10 mouse cellular contexts compared by ENCODE assay signal in the genomic region with DNA sequence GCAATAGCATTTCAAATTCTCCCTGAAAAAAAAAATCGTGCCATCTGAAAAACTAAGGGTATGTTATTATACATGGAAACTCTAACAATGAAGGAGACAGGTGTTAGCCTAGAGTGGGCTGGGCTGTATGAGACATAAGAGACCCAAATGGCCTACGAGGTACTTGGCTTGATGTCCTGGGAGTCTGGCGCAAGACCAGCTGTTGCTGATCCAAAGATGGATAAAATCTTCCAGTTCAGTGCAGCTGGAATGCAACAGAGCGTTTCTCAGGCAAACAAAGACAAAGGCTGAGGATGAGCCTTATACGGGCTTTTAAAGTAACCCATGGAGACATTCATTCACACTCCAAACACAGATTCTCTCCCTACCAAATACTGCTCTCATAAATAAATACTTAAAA. TPM values are rescaled to one million over a fixed set of nuclear protein-coding genes. Genes with fewer than 3 reads are reported as not detected.
DNase-seq lines count a peak whose midpoint lies in the region; ATAC-seq and TF ChIP-seq lines count a peak whose summit lies in the region.
"Had no signal": no experiment of that assay in that cellular context is flagged by ENCODE, and none has a peak within 500 bp of the region (broad histone marks: within the 10 kb centered on the region; RNA-seq: fewer than 3 reads in every experiment).

No protein-coding gene starts in this region.

- H3K9ac ChIP-seq in lung, embryonic 14.5 days = no peak overlapping the region

- no peak overlapping the region for H3K4me3 ChIP-seq in lung, embryonic 14.5 days (ENCODE audit: low read depth, low read length)
- no peak overlapping the region for H3K4me3 ChIP-seq in lung, adult 2 months (replicated peaks; ENCODE audit: extremely low read depth, low read depth, low read length)
- H3K4me3 ChIP-seq in olfactory bulb, adult 2 months (ENCODE audit: insufficient read depth, low read depth, low read length) = no peak overlapping the region

- peak; percentile 71 to 82 for DNase-seq in cerebellum, postnatal 14 days
- DNase-seq in lung, embryonic 14.5 days = peak; percentile 71
- DNase-seq in lung, adult 2 months = no peak
- peak; percentile 21 for DNase-seq in gastrocnemius, postnatal 25 days
- DNase-seq in thymus, postnatal 0 days (ENCODE audit: low spot score) = no peak
- DNase-seq in right cerebral cortex, postnatal 25 days = no peak

- no peak for TF ChIP-seq POLR2A in lung, adult 2 months (IDR thresholded peaks at IDR 0.05; ENCODE audit: borderline replicate concordance, extremely low read depth, low read depth, low read length)
- TF ChIP-seq POLR2A in olfactory bulb, adult 2 months (IDR thresholded peaks at IDR 0.05; ENCODE audit: insufficient read depth, low read depth, low read length) = no peak

- no peak for ATAC-seq in cerebellum, adult (ENCODE audit: insufficient number of reproducible peaks, low FRiP score, low TSS enrichment)
- ATAC-seq in lung, embryonic 14.5 days (ENCODE audit: insufficient read depth) = peak; percentile 38; the same call in 1 of the 2 replicates
- ATAC-seq: forebrain, embryonic 16.5 days had no signal

- H3K27ac ChIP-seq in lung, embryonic 14.5 days (ENCODE audit: low read depth) = no peak overlapping the region; the same call in 1 of the 2 replicates
- peak overlapping the region; percentile 44; the same call in 1 of the 2 replicates for H3K27ac ChIP-seq in olfactory bulb, adult 2 months (ENCODE audit: insufficient read depth, low read depth, low read length)

- H3K4me1 ChIP-seq in lung, embryonic 14.5 days (ENCODE audit: insufficient read depth) = no peaks in the 10 kb centered on the region
- no peaks in the 10 kb centered on the region for H3K4me1 ChIP-seq in lung, adult 2 months (ENCODE audit: control insufficient read depth, insufficient read depth, low read length)
- H3K4me1 ChIP-seq in olfactory bulb, adult 2 months (ENCODE audit: control insufficient read depth, insufficient read depth, low read length) = peaks cover 4% of the 10 kb centered on the region; the same call in 1 of the 2 replicates

- no peak for TF ChIP-seq CTCF in lung, embryonic 14.5 days (IDR thresholded peaks at IDR 0.05; ENCODE audit: low read depth)
- TF ChIP-seq CTCF in lung, adult 2 months (IDR thresholded peaks at IDR 0.05; ENCODE audit: insufficient read depth, low read length) = no peak
- TF ChIP-seq CTCF in olfactory bulb, adult 2 months (IDR thresholded peaks at IDR 0.05; ENCODE audit: insufficient read depth, low read depth, low read length) = no peak

- H3K27me3 ChIP-seq in lung, embryonic 14.5 days (ENCODE audit: insufficient read depth, low read length) = no peaks in the 10 kb centered on the region

- no peaks in the 10 kb centered on the region for H3K9me3 ChIP-seq in lung, embryonic 14.5 days (ENCODE audit: low read depth, low read length)

- H3K4me2 ChIP-seq in lung, embryonic 14.5 days = no peak overlapping the region

- no peaks in the 10 kb centered on the region for H3K36me3 ChIP-seq in lung, embryonic 14.5 days (ENCODE audit: insufficient read depth)

- 43% methylated on average over 5 of the region's 5 CpGs for WGBS in lung, embryonic 14.5 days
- 41% methylated on average over 5 of the region's 5 CpGs for WGBS in lung, adult 2 months
- WGBS in olfactory bulb, adult 2 months = 35% methylated on average over 5 of the region's 5 CpGs

RNA-seq across cellular contexts. Expression of a gene that starts 13.1 kb away (rescaled TPM):
- 11.1 and 13.0 TPM in 2 replicates for polyA plus RNA-seq in lung, embryonic 14.5 days (2014; fragmentation: Nextera tagmentation; extraction: Ambion mirVana)
- polyA plus RNA-seq in lung, adult 2 months (2012; rRNA removed) = 8.0 and 12.1 TPM in 2 replicates
- 1 to 10 TPM; 2.2 to 2.3 TPM for total RNA-seq in gastrocnemius, postnatal 25 days (2021)
- not detected in 2 replicates for polyA plus RNA-seq in olfactory bulb, adult 2 months (2012; ENCODE audit: insufficient read depth, insufficient read length, low replicate concordance, missing spikeins)
- 0.33 TPM in 2 replicates for polyA plus RNA-seq in thymus, postnatal 0 days (2015; fragmentation: Nextera tagmentation; extraction: Ambion mirVana)
- total RNA-seq: monocyte, adult 5-6 weeks had no signal

RNA-seq across cellular contexts. Expression of a gene that starts 32.6 kb away (rescaled TPM):
- 12.1 and 14.5 TPM in 2 replicates for polyA plus RNA-seq in lung, embryonic 14.5 days (2014; fragmentation: Nextera tagmentation; extraction: Ambion mirVana)
- 10.9 and 12.8 TPM in 2 replicates for polyA plus RNA-seq in lung, adult 2 months (2012; rRNA removed)
- 1 to 10 TPM; 4.5 to 5.4 TPM for total RNA-seq in gastrocnemius, postnatal 25 days (2021)
- not detected in 2 replicates for polyA plus RNA-seq in olfactory bulb, adult 2 months (2012; ENCODE audit: insufficient read depth, insufficient read length, low replicate concordance, missing spikeins)
- polyA plus RNA-seq in thymus, postnatal 0 days (2015; fragmentation: Nextera tagmentation; extraction: Ambion mirVana) = 9.0 and 12.3 TPM in 2 replicates

Comparison
In these comparisons a context has a peak if more than half of its experiments do, and no peak if none do; other contexts are left out.
1. DNase-seq: peak in cerebellum, postnatal 14 days (2 of 2), lung, embryonic 14.5 days (single experiment) and gastrocnemius, postnatal 25 days (single experiment); none in lung, adult 2 months (single experiment), thymus, postnatal 0 days (single experiment) and right cerebral cortex, postnatal 25 days (single experiment).